Mouse (Mus musculus): Measurements from ENCODE around the gene Mras. TPM values are rescaled to one million over a fixed set of nuclear protein-coding genes. Genes with fewer than 3 reads are reported as not detected.

The Mras gene
- polyA plus RNA-seq, 1 experiment from 2014 or later = 55.2 TPM

DNA sequence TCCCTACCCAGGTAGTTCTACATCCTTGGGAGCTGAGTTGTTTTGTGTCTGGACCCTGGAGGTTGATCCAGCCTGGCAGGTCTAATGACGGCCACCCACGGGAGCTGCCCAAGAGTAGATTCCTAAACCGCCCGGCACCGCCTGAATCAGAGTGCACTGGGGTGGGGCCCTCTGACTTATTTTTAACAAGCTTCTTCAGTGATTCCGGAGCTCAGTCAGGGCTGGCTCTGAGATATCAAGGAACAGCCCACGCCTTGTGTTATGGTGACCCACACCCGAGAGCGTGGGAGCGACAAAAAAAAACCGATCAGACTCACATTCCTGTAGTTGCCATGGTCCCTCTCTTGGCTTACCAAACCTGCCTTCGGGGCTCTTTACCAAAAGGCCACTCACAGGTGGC is 97.1 kb downstream of the Mras start:
- no peak for ATAC-seq (ENCODE audit: low FRiP score)
- Histone ChIP-seq H3K4me1 (replicated peaks) (0 out of 2 replicates have a peak, but pooled peaks cover 2% of the 10 kb centered on the region), H3K9me3 (no peaks in the 10 kb centered on the region), H3K9ac (no peak overlapping the region), H3K4me3 (no peak overlapping the region), H3K27me3 (no peaks in the 10 kb centered on the region), H3K27ac (no peak overlapping the region), H3K4me2 (no peak overlapping the region), H3K36me3 (no peaks in the 10 kb centered on the region)
- WGBS = 67% methylated on average over 12 of the region's 12 CpGs

DNA sequence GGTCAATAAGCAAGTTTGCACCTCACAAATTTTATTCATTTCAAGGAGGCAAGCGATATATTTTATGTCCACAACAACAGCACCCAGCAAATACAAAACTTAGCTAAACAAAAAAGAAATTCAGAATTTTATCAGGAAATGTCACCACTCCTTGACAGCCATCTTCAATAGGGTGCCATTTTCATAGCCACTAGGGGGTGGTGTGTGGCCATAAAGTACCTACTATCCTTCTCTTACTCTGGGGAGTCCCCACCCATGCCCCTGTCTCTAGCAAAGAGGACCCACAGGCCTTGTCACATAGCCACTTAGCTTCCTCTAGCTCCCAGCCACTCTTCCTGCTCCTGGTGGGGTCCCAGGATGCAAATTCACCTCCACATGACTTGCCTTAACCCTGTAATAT is 98.0 kb downstream of the Mras start:
- H3K4me1 ChIP-seq (replicated peaks) = no peaks in the 10 kb centered on the region
- no peak overlapping the region for H3K9ac ChIP-seq
- no peaks in the 10 kb centered on the region for H3K27me3 ChIP-seq
- WGBS = 86% methylated on average over 1 of the region's 1 CpGs
- H3K36me3 ChIP-seq = no peaks in the 10 kb centered on the region
- H3K27ac ChIP-seq = no peak overlapping the region
- no peaks in the 10 kb centered on the region for H3K9me3 ChIP-seq
- no peak for ATAC-seq (ENCODE audit: low FRiP score)
- H3K4me3 ChIP-seq = no peak overlapping the region
- H3K4me2 ChIP-seq = no peak overlapping the region

GRCm38 (mm10) chr9:99338293-99338692 is 98.9 kb downstream of the Mras start:
- H3K9me3 ChIP-seq = no peaks in the 10 kb centered on the region
- H3K27ac ChIP-seq = no peak overlapping the region
- no peak overlapping the region for H3K9ac ChIP-seq
- 100% methylated on average over 1 of the region's 1 CpGs for WGBS
- no peaks in the 10 kb centered on the region for H3K36me3 ChIP-seq
- no peaks in the 10 kb centered on the region for H3K27me3 ChIP-seq
- H3K4me1 ChIP-seq (replicated peaks) = no peaks in the 10 kb centered on the region
- H3K4me3 ChIP-seq = no peak overlapping the region
- no peak overlapping the region for H3K4me2 ChIP-seq
- ATAC-seq (ENCODE audit: low FRiP score) = no peak

DNA sequence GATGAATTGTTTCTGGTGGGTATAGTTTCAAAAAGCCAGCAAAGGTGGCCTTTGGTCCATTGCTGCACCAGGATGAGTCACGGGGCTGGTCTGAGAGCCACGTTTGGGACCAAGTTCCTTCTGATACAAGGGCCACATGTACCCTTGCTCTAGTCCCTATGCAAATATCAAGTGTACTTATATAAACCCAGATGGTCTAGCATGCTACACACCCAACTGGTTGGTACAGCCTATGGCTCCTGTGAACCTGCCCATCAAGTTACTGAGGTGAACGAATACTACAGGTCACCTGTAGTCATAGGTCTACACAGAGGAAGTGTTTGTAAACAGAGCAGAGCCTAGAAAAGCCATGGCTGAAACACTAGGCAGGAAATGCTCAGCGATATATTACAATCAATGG is 100.6 kb downstream of the Mras start:
- H3K36me3 ChIP-seq = no peaks in the 10 kb centered on the region
- no peak overlapping the region for H3K27ac ChIP-seq
- H3K4me3 ChIP-seq = no peak overlapping the region
- 84% methylated on average over 4 of the region's 4 CpGs for WGBS
- H3K27me3 ChIP-seq = no peaks in the 10 kb centered on the region
- no peak overlapping the region for H3K4me2 ChIP-seq
- H3K9ac ChIP-seq = no peak overlapping the region
- no peak for ATAC-seq (ENCODE audit: low FRiP score)
- H3K9me3 ChIP-seq = no peaks in the 10 kb centered on the region
- no peaks in the 10 kb centered on the region for H3K4me1 ChIP-seq (replicated peaks)

Other genes with a start within 250 kb of the Mras start
- gene Faiml, start 200.1 kb downstream of the Mras start, polyA plus RNA-seq (2015; fragmentation: Nextera tagmentation; extraction: Ambion mirVana) = not detected in 2 replicates
- 73.8 and 75.2 TPM in 2 replicates for gene Cep70, start 194.0 kb downstream of the Mras start, polyA plus RNA-seq (2015; fragmentation: Nextera tagmentation; extraction: Ambion mirVana)
- 0.38 TPM in 2 replicates for gene Esyt3, start 78.8 kb downstream of the Mras start, polyA plus RNA-seq (2015; fragmentation: Nextera tagmentation; extraction: Ambion mirVana)
- gene Nme9, start 14.1 kb upstream of the Mras start, polyA plus RNA-seq (2015; fragmentation: Nextera tagmentation; extraction: Ambion mirVana) = 0.56 and 0.83 TPM in 2 replicates
- 63.7 and 68.9 TPM in 2 replicates for gene Armc8, start 131.5 kb upstream of the Mras start, polyA plus RNA-seq (2015; fragmentation: Nextera tagmentation; extraction: Ambion mirVana)
- 26.0 and 26.8 TPM in 2 replicates for gene Dbr1, start 138.4 kb upstream of the Mras start, polyA plus RNA-seq (2015; fragmentation: Nextera tagmentation; extraction: Ambion mirVana)
- gene A4gnt, start 175.1 kb upstream of the Mras start, polyA plus RNA-seq (2015; fragmentation: Nextera tagmentation; extraction: Ambion mirVana) = not detected in 2 replicates
- 8.9 and 10.8 TPM in 2 replicates for gene Dzip1l, start 192.1 kb upstream of the Mras start, polyA plus RNA-seq (2015; fragmentation: Nextera tagmentation; extraction: Ambion mirVana)

Measured in hindbrain, embryonic 13.5 days (tissue).